ENCODE assay signal across 13 mouse cellular contexts in the genomic region with DNA sequence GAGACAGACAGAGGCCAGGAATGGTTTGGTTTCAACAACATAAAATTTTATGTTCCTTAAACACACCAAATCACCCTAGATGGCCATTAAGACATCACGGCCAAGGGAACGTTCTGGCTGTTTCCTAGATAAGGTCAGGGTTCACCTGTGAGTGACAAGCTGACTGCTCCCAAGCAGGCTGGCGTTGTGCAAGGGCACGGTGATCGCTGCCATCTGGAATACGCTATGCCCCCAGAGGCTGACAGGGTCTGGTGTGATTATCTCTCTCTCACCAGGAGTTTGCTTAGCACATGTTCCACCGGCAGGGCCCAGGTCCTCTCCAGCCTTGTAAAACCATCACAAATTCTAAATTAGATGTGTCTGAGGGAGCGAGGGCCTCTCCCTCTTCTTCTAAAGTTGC.
A peak's percentile ranks its signal among the peaks of the same experiment; 100 is the strongest.
DNase-seq lines count a peak whose midpoint lies in the region.
"Had no signal": no experiment of that assay in that cellular context is flagged by ENCODE, and none has a peak within 500 bp of the region (broad histone marks: within the 10 kb centered on the region; RNA-seq: fewer than 3 reads in every experiment).

No protein-coding gene starts in this region.

- intact Hi-C loops in heart, postnatal 25 days (cut with DNase I): no loop called here

- DNase-seq in adrenal gland, postnatal 10 days: peak; percentile 69
- no peak for DNase-seq in adrenal gland, adult 8-10 months
- peak; percentile 80 for DNase-seq in heart, adult 11 months
- no peak for DNase-seq in heart, postnatal 25 days (ENCODE audit: low spot score)
- DNase-seq in adrenal gland, postnatal 36 days: peak; percentile 11 to 36
- DNase-seq in mesoderm, embryonic 11.5 days (ENCODE audit: low read depth, low spot score): peak; percentile 34
- DNase-seq in cerebellum, adult 11 months: no peak
- DNase-seq: cerebellum, adult 11-12 months; cerebellum, adult 9-10 months; forebrain, postnatal 0 days; heart, adult 2 months; heart, postnatal 14 days; kidney, adult 18-20 months had no signal

Comparison
In these comparisons a context has a peak if more than half of its experiments do, and no peak if none do; other contexts are left out.
1. DNase-seq: peak in adrenal gland, postnatal 10 days (single experiment), heart, adult 11 months (single experiment), adrenal gland, postnatal 36 days (2 of 2) and mesoderm, embryonic 11.5 days (single experiment); none in adrenal gland, adult 8-10 months (single experiment), heart, postnatal 25 days (single experiment) and cerebellum, adult 11 months (single experiment).